Mouse (Mus musculus) thymus, postnatal 4 days (tissue): ENCODE data around the gene Zc3hav1l.

Experiments used
- DNase-seq: peaks from one replicate; pipeline ENCODE4 v3.0.0; 2021

Gene Zc3hav1l

GRCm38 (mm10) chr6:38298761-38299401 is at the start of gene Zc3hav1l:
Zc3hav1l (minus strand) TSS chr6:38299259.
- peak; percentile 80 for DNase-seq

- no peak for DNase-seq
Observed at GRCm38 (mm10) chr6:38347875-38348274, 48.8 kb upstream of the Zc3hav1l start.

GRCm38 (mm10) chr6:38345796-38346195 is 46.7 kb upstream of the Zc3hav1l start:
- DNase-seq: peak; percentile 62

- no peak for DNase-seq
Observed at GRCm38 (mm10) chr6:38344006-38344670, 45.1 kb upstream of the Zc3hav1l start.

- DNase-seq: no peak
Observed at GRCm38 (mm10) chr6:38343581-38343980, 44.5 kb upstream of the Zc3hav1l start.

GRCm38 (mm10) chr6:38342666-38342992 is 43.6 kb upstream of the Zc3hav1l start:
- DNase-seq: no peak

GRCm38 (mm10) chr6:38341751-38342665 is 42.9 kb upstream of the Zc3hav1l start:
- peak; percentile 35 for DNase-seq

- no peak for DNase-seq
Observed at GRCm38 (mm10) chr6:38339078-38339477, 40.0 kb upstream of the Zc3hav1l start.

- no peak for DNase-seq
Observed at GRCm38 (mm10) chr6:38337951-38338350, 38.9 kb upstream of the Zc3hav1l start.

GRCm38 (mm10) chr6:38337166-38337705 is 38.2 kb upstream of the Zc3hav1l start:
- no peak for DNase-seq

GRCm38 (mm10) chr6:38335264-38335663 is 36.2 kb upstream of the Zc3hav1l start:
- DNase-seq: no peak

GRCm38 (mm10) chr6:38326596-38326995 is 27.5 kb upstream of the Zc3hav1l start:
- DNase-seq: peak; percentile 58

- no peak for DNase-seq
Observed at GRCm38 (mm10) chr6:38320621-38321020, 21.6 kb upstream of the Zc3hav1l start.

GRCm38 (mm10) chr6:38316050-38316449 is 17.0 kb upstream of the Zc3hav1l start:
- DNase-seq: peak; percentile 44

GRCm38 (mm10) chr6:38309741-38310140 is 10.7 kb upstream of the Zc3hav1l start:
- peak; percentile 37 for DNase-seq

GRCm38 (mm10) chr6:38304981-38305380 is 5.9 kb upstream of the Zc3hav1l start:
- DNase-seq: peak; percentile 61

GRCm38 (mm10) chr6:38298246-38298635 is 818 bp downstream of the Zc3hav1l start:
- peak; percentile 33 for DNase-seq

- DNase-seq: no peak
Observed at GRCm38 (mm10) chr6:38297580-38298245, 1.3 kb downstream of the Zc3hav1l start.

GRCm38 (mm10) chr6:38293708-38294107 is 5.4 kb downstream of the Zc3hav1l start:
- peak; percentile 23 for DNase-seq

GRCm38 (mm10) chr6:38292871-38293646 is 6.0 kb downstream of the Zc3hav1l start:
- no peak for DNase-seq

GRCm38 (mm10) chr6:38284422-38284821 is 14.6 kb downstream of the Zc3hav1l start:
- no peak for DNase-seq

- no peak for DNase-seq
Observed at GRCm38 (mm10) chr6:38264466-38264865, 34.6 kb downstream of the Zc3hav1l start.
